Mouse (Mus musculus): ENCODE results near the gene Gabrg3. TPM values are rescaled to one million over a fixed set of nuclear protein-coding genes. Genes with fewer than 3 reads are reported as not detected.

Gene Gabrg3
- polyA plus RNA-seq, 1 experiment from 2014 or later: 0.43 TPM

- no peak overlapping the region for H3K27ac ChIP-seq (ENCODE audit: low read depth, low read length)
- 64% methylated on average over 5 of the region's 5 CpGs for WGBS
- H3K9ac ChIP-seq (ENCODE audit: low read depth, low read length): no peak overlapping the region
- DNase-seq (ENCODE audit: low spot score): no peak
- H3K4me1 ChIP-seq (replicated peaks; ENCODE audit: control insufficient read depth, insufficient read depth, low read length): no peaks in the 10 kb centered on the region
- H3K4me2 ChIP-seq: no peak overlapping the region
- H3K36me3 ChIP-seq (ENCODE audit: control insufficient read depth, insufficient read depth, low read length): no peaks in the 10 kb centered on the region
- no peaks in the 10 kb centered on the region for H3K9me3 ChIP-seq (ENCODE audit: control insufficient read depth, low read length)
- no peak for ATAC-seq (replicated peaks; ENCODE audit: low FRiP score)
- no peak overlapping the region for H3K4me3 ChIP-seq (ENCODE audit: low read depth, low read length)
- H3K27me3 ChIP-seq (replicated peaks; ENCODE audit: control insufficient read depth, insufficient read depth, low read length): no peaks in the 10 kb centered on the region
These were observed 449.0 kb downstream of the Gabrg3 start for GRCm38 (mm10) chr7:56938020-56938419.

- Histone ChIP-seq H3K4me3 (ENCODE audit: low read depth, low read length) (no peak overlapping the region), H3K9me3 (ENCODE audit: control insufficient read depth, low read length) (0 out of 2 replicates have a peak, but pooled peaks cover 2% of the 10 kb centered on the region), H3K36me3 (ENCODE audit: control insufficient read depth, insufficient read depth, low read length) (no peaks in the 10 kb centered on the region), H3K27ac (ENCODE audit: low read depth, low read length) (no peak overlapping the region), H3K27me3 (replicated peaks; ENCODE audit: control insufficient read depth, insufficient read depth, low read length) (no peaks in the 10 kb centered on the region), H3K4me2 (no peak overlapping the region), H3K4me1 (replicated peaks; ENCODE audit: control insufficient read depth, insufficient read depth, low read length) (no peaks in the 10 kb centered on the region), H3K9ac (ENCODE audit: low read depth, low read length) (no peak overlapping the region)
- ATAC-seq (replicated peaks; ENCODE audit: low FRiP score) (no peak), DNase-seq (ENCODE audit: low spot score) (no peak)
- 82% methylated on average over 1 of the region's 1 CpGs for WGBS
These were observed 467.5 kb downstream of the Gabrg3 start for GRCm38 (mm10) chr7:56919499-56919898.

- 78% methylated on average over 2 of the region's 2 CpGs for WGBS
- 0 out of 2 replicates have a peak, but pooled peaks cover 2% of the 10 kb centered on the region for H3K9me3 ChIP-seq (ENCODE audit: control insufficient read depth, low read length)
- ATAC-seq (replicated peaks; ENCODE audit: low FRiP score): no peak
These were observed 472.1 kb downstream of the Gabrg3 start for GRCm38 (mm10) chr7:56914862-56915261.

GRCm38 (mm10) chr7:56899762-56900161 lies 487.2 kb downstream of the Gabrg3 start:
- no peak for ATAC-seq (replicated peaks; ENCODE audit: low FRiP score)
- H3K27ac ChIP-seq (ENCODE audit: low read depth, low read length): no peak overlapping the region
- no peak overlapping the region for H3K9ac ChIP-seq (ENCODE audit: low read depth, low read length)
- WGBS: 68% methylated on average over 4 of the region's 4 CpGs
- no peak overlapping the region for H3K4me3 ChIP-seq (ENCODE audit: low read depth, low read length)
- no peaks in the 10 kb centered on the region for H3K4me1 ChIP-seq (replicated peaks; ENCODE audit: control insufficient read depth, insufficient read depth, low read length)
- H3K36me3 ChIP-seq (ENCODE audit: control insufficient read depth, insufficient read depth, low read length): no peaks in the 10 kb centered on the region
- H3K27me3 ChIP-seq (replicated peaks; ENCODE audit: control insufficient read depth, insufficient read depth, low read length): no peaks in the 10 kb centered on the region
- H3K9me3 ChIP-seq (ENCODE audit: control insufficient read depth, low read length): no peaks in the 10 kb centered on the region
- no peak for DNase-seq (ENCODE audit: low spot score)
- no peak overlapping the region for H3K4me2 ChIP-seq

More at GRCm38 (mm10) chr7:56914862-56915261, 472.1 kb downstream of the Gabrg3 start:
- DNase-seq (ENCODE audit: low spot score): no peak
- no peak overlapping the region for H3K4me2 ChIP-seq
- H3K36me3 ChIP-seq (ENCODE audit: control insufficient read depth, insufficient read depth, low read length): no peaks in the 10 kb centered on the region
- no peak overlapping the region for H3K9ac ChIP-seq (ENCODE audit: low read depth, low read length)
- H3K27me3 ChIP-seq (replicated peaks; ENCODE audit: control insufficient read depth, insufficient read depth, low read length): no peaks in the 10 kb centered on the region
- H3K27ac ChIP-seq (ENCODE audit: low read depth, low read length): no peak overlapping the region
- no peak overlapping the region for H3K4me3 ChIP-seq (ENCODE audit: low read depth, low read length)
- no peaks in the 10 kb centered on the region for H3K4me1 ChIP-seq (replicated peaks; ENCODE audit: control insufficient read depth, insufficient read depth, low read length)

GRCm38 (mm10) chr7:56867314-56868075 lies 519.5 kb downstream of the Gabrg3 start:
- 75% methylated on average over 1 of the region's 1 CpGs for WGBS
- H3K4me2 ChIP-seq: no peak overlapping the region
- no peaks in the 10 kb centered on the region for H3K4me1 ChIP-seq (replicated peaks; ENCODE audit: control insufficient read depth, insufficient read depth, low read length)
- H3K9ac ChIP-seq (ENCODE audit: low read depth, low read length): no peak overlapping the region
- ATAC-seq (replicated peaks; ENCODE audit: low FRiP score) (no peak), DNase-seq (ENCODE audit: low spot score) (no peak)
- no peaks in the 10 kb centered on the region for H3K9me3 ChIP-seq (ENCODE audit: control insufficient read depth, low read length)
- H3K27me3 ChIP-seq (replicated peaks; ENCODE audit: control insufficient read depth, insufficient read depth, low read length): no peaks in the 10 kb centered on the region
- H3K4me3 ChIP-seq (ENCODE audit: low read depth, low read length): no peak overlapping the region
- no peak overlapping the region for H3K27ac ChIP-seq (ENCODE audit: low read depth, low read length)
- no peaks in the 10 kb centered on the region for H3K36me3 ChIP-seq (ENCODE audit: control insufficient read depth, insufficient read depth, low read length)

GRCm38 (mm10) chr7:56843565-56843964 lies 543.4 kb downstream of the Gabrg3 start:
- ATAC-seq (replicated peaks; ENCODE audit: low FRiP score): no peak
- Histone ChIP-seq H3K9ac (ENCODE audit: low read depth, low read length) (no peak overlapping the region), H3K36me3 (ENCODE audit: control insufficient read depth, insufficient read depth, low read length) (no peaks in the 10 kb centered on the region), H3K4me3 (ENCODE audit: low read depth, low read length) (no peak overlapping the region), H3K27ac (ENCODE audit: low read depth, low read length) (no peak overlapping the region), H3K9me3 (ENCODE audit: control insufficient read depth, low read length) (no peaks in the 10 kb centered on the region), H3K27me3 (replicated peaks; ENCODE audit: control insufficient read depth, insufficient read depth, low read length) (no peaks in the 10 kb centered on the region), H3K4me1 (replicated peaks; ENCODE audit: control insufficient read depth, insufficient read depth, low read length) (no peaks in the 10 kb centered on the region), H3K4me2 (no peak overlapping the region)
- 87% methylated on average over 5 of the region's 5 CpGs for WGBS
- DNase-seq (ENCODE audit: low spot score): no peak

- Histone ChIP-seq H3K4me3 (ENCODE audit: low read depth, low read length) (no peak overlapping the region), H3K4me1 (replicated peaks; ENCODE audit: control insufficient read depth, insufficient read depth, low read length) (no peaks in the 10 kb centered on the region), H3K36me3 (ENCODE audit: control insufficient read depth, insufficient read depth, low read length) (no peaks in the 10 kb centered on the region), H3K27ac (ENCODE audit: low read depth, low read length) (no peak overlapping the region), H3K4me2 (no peak overlapping the region), H3K9ac (ENCODE audit: low read depth, low read length) (no peak overlapping the region), H3K27me3 (replicated peaks; ENCODE audit: control insufficient read depth, insufficient read depth, low read length) (no peaks in the 10 kb centered on the region), H3K9me3 (ENCODE audit: control insufficient read depth, low read length) (no peaks in the 10 kb centered on the region)
- 83% methylated on average over 6 of the region's 6 CpGs for WGBS
- no peak for DNase-seq (ENCODE audit: low spot score)
- ATAC-seq (replicated peaks; ENCODE audit: low FRiP score): no peak
These were observed 561.5 kb downstream of the Gabrg3 start for GRCm38 (mm10) chr7:56825446-56825845.

- ATAC-seq (replicated peaks; ENCODE audit: low FRiP score): no peak
- H3K4me1 ChIP-seq (replicated peaks; ENCODE audit: control insufficient read depth, insufficient read depth, low read length): no peaks in the 10 kb centered on the region
- H3K9me3 ChIP-seq (ENCODE audit: control insufficient read depth, low read length): no peaks in the 10 kb centered on the region
- no peak overlapping the region for H3K4me2 ChIP-seq
- no peaks in the 10 kb centered on the region for H3K27me3 ChIP-seq (replicated peaks; ENCODE audit: control insufficient read depth, insufficient read depth, low read length)
- no peak overlapping the region for H3K9ac ChIP-seq (ENCODE audit: low read depth, low read length)
- H3K4me3 ChIP-seq (ENCODE audit: low read depth, low read length): no peak overlapping the region
- no peak overlapping the region for H3K27ac ChIP-seq (ENCODE audit: low read depth, low read length)
- no peaks in the 10 kb centered on the region for H3K36me3 ChIP-seq (ENCODE audit: control insufficient read depth, insufficient read depth, low read length)
- WGBS: 80% methylated on average over 1 of the region's 1 CpGs
- DNase-seq (ENCODE audit: low spot score): no peak
These were observed 585.1 kb downstream of the Gabrg3 start for GRCm38 (mm10) chr7:56801841-56802240.

- no peaks in the 10 kb centered on the region for H3K9me3 ChIP-seq (ENCODE audit: control insufficient read depth, low read length)
- H3K9ac ChIP-seq (ENCODE audit: low read depth, low read length): no peak overlapping the region
- H3K4me2 ChIP-seq: no peak overlapping the region
- no peak for ATAC-seq (replicated peaks; ENCODE audit: low FRiP score)
- H3K27me3 ChIP-seq (replicated peaks; ENCODE audit: control insufficient read depth, insufficient read depth, low read length): no peaks in the 10 kb centered on the region
- H3K4me3 ChIP-seq (ENCODE audit: low read depth, low read length): no peak overlapping the region
- no peaks in the 10 kb centered on the region for H3K36me3 ChIP-seq (ENCODE audit: control insufficient read depth, insufficient read depth, low read length)
- H3K4me1 ChIP-seq (replicated peaks; ENCODE audit: control insufficient read depth, insufficient read depth, low read length): no peaks in the 10 kb centered on the region
- no peak for DNase-seq (ENCODE audit: low spot score)
- H3K27ac ChIP-seq (ENCODE audit: low read depth, low read length): no peak overlapping the region
- 83% methylated on average over 1 of the region's 1 CpGs for WGBS
These were observed 607.9 kb downstream of the Gabrg3 start for GRCm38 (mm10) chr7:56779122-56779521.

Data from liver, embryonic 11.5 days (tissue).